Mouse (Mus musculus): ENCODE data around the gene H2al2a. TPM values are rescaled to one million over a fixed set of nuclear protein-coding genes. Genes with fewer than 3 reads are reported as not detected.
A peak's percentile ranks its signal among the peaks of the same experiment; 100 is the strongest.
"Not testable (repeated sequence)": the region's sequence is repeated elsewhere in the genome, so short reads cannot be mapped to it uniquely, and the experiment has no call there.

Gene H2al2a
- polyA plus RNA-seq, 1 experiment from 2014 or later, result not detected

- no peak overlapping the region for H3K4me3 ChIP-seq (replicated peaks)
Measured at GRCm38 (mm10) chr2:18004286-18004685, 7.5 kb upstream of the H2al2a start.

GRCm38 (mm10) chr2:18002306-18002705 lies 5.5 kb upstream of the H2al2a start:
- Histone ChIP-seq H3K4me3 (replicated peaks) (no peak overlapping the region), H3K9ac (replicated peaks) (no peak overlapping the region), H3K27ac (no peak overlapping the region), H3K36me3 (no peaks in the 10 kb centered on the region), H3K4me2 (no peak overlapping the region), H3K4me1 (replicated peaks) (peaks cover 7% of the 10 kb centered on the region), H3K9me3 (no peaks in the 10 kb centered on the region), H3K27me3 (no peaks in the 10 kb centered on the region; the same call in 1 of the 2 replicates)
- 97% methylated on average over 3 of the region's 3 CpGs for WGBS
- no peak for ATAC-seq (ENCODE audit: insufficient number of reproducible peaks, insufficient read depth, low FRiP score, low TSS enrichment, low read depth)

More at GRCm38 (mm10) chr2:18004286-18004685, 7.5 kb upstream of the H2al2a start:
- WGBS, result 48% methylated on average over 4 of the region's 4 CpGs
- H3K4me1 ChIP-seq (replicated peaks), result peaks cover 7% of the 10 kb centered on the region
- ATAC-seq (ENCODE audit: insufficient number of reproducible peaks, insufficient read depth, low FRiP score, low TSS enrichment, low read depth), result peak; percentile 63; the same call in 1 of the 2 replicates
- H3K27me3 ChIP-seq, result no peaks in the 10 kb centered on the region; the same call in 1 of the 2 replicates
- no peaks in the 10 kb centered on the region for H3K9me3 ChIP-seq
- H3K4me2 ChIP-seq, result no peak overlapping the region
- no peaks in the 10 kb centered on the region for H3K36me3 ChIP-seq
- H3K9ac ChIP-seq (replicated peaks), result no peak overlapping the region
- H3K27ac ChIP-seq, result no peak overlapping the region

GRCm38 (mm10) chr2:17989562-17989961 lies 7.2 kb downstream of the H2al2a start:
- no peaks in the 10 kb centered on the region for H3K27me3 ChIP-seq
- H3K27ac ChIP-seq, result no peak overlapping the region
- no peaks in the 10 kb centered on the region for H3K36me3 ChIP-seq
- no peak for ATAC-seq (ENCODE audit: insufficient number of reproducible peaks, insufficient read depth, low FRiP score, low TSS enrichment, low read depth)
- H3K4me1 ChIP-seq (replicated peaks), result no peaks in the 10 kb centered on the region
- no peak overlapping the region for H3K4me2 ChIP-seq
- H3K4me3 ChIP-seq (replicated peaks), result no peak overlapping the region
- peaks cover 12% of the 10 kb centered on the region; the same call in 1 of the 2 replicates for H3K9me3 ChIP-seq
- H3K9ac ChIP-seq (replicated peaks), result no peak overlapping the region

- no peaks in the 10 kb centered on the region for H3K27me3 ChIP-seq
- WGBS, result 73% methylated on average over 3 of the region's 3 CpGs
Measured at GRCm38 (mm10) chr2:17989115-17989514, 7.6 kb downstream of the H2al2a start.

GRCm38 (mm10) chr2:17986694-17987093 lies 10.1 kb downstream of the H2al2a start:
- Histone ChIP-seq H3K4me3 (replicated peaks) (no peak overlapping the region), H3K9me3 (peaks cover 12% of the 10 kb centered on the region; the same call in 1 of the 2 replicates), H3K9ac (replicated peaks) (no peak overlapping the region), H3K4me1 (replicated peaks) (no peaks in the 10 kb centered on the region), H3K27me3 (no peaks in the 10 kb centered on the region), H3K36me3 (no peaks in the 10 kb centered on the region), H3K27ac (no peak overlapping the region), H3K4me2 (no peak overlapping the region)
- no peak for ATAC-seq (ENCODE audit: insufficient number of reproducible peaks, insufficient read depth, low FRiP score, low TSS enrichment, low read depth)
- 78% methylated on average over 3 of the region's 3 CpGs for WGBS

More at GRCm38 (mm10) chr2:17989115-17989514, 7.6 kb downstream of the H2al2a start:
- ATAC-seq (ENCODE audit: insufficient number of reproducible peaks, insufficient read depth, low FRiP score, low TSS enrichment, low read depth), result no peak
- Histone ChIP-seq H3K4me3 (replicated peaks) (no peak overlapping the region), H3K4me1 (replicated peaks) (no peaks in the 10 kb centered on the region), H3K9me3 (peaks cover 12% of the 10 kb centered on the region; the same call in 1 of the 2 replicates), H3K4me2 (no peak overlapping the region), H3K9ac (replicated peaks) (no peak overlapping the region), H3K36me3 (no peaks in the 10 kb centered on the region), H3K27ac (no peak overlapping the region)

GRCm38 (mm10) chr2:17984774-17985173 lies 12.0 kb downstream of the H2al2a start:
- Histone ChIP-seq H3K4me3 (replicated peaks) (no peak overlapping the region), H3K27me3 (no peaks in the 10 kb centered on the region), H3K27ac (no peak overlapping the region), H3K4me2 (no peak overlapping the region), H3K9me3 (peaks cover 9% of the 10 kb centered on the region; the same call in 1 of the 2 replicates), H3K9ac (replicated peaks) (no peak overlapping the region), H3K36me3 (no peaks in the 10 kb centered on the region), H3K4me1 (replicated peaks) (no peaks in the 10 kb centered on the region)
- no peak for ATAC-seq (ENCODE audit: insufficient number of reproducible peaks, insufficient read depth, low FRiP score, low TSS enrichment, low read depth)
- WGBS, result 95% methylated on average over 3 of the region's 3 CpGs

- Histone ChIP-seq H3K4me2 (no peak overlapping the region), H3K4me1 (replicated peaks) (no peaks in the 10 kb centered on the region), H3K36me3 (no peaks in the 10 kb centered on the region), H3K27ac (no peak overlapping the region), H3K9me3 (peaks cover 9% of the 10 kb centered on the region; the same call in 1 of the 2 replicates), H3K27me3 (no peaks in the 10 kb centered on the region), H3K9ac (replicated peaks) (no peak overlapping the region), H3K4me3 (replicated peaks) (no peak overlapping the region)
- ATAC-seq (ENCODE audit: insufficient number of reproducible peaks, insufficient read depth, low FRiP score, low TSS enrichment, low read depth), result no peak
- 100% methylated on average over 1 of the region's 1 CpGs for WGBS
Measured at GRCm38 (mm10) chr2:17982747-17983146, 14.0 kb downstream of the H2al2a start.

- no peak overlapping the region for H3K9ac ChIP-seq (replicated peaks)
- H3K27ac ChIP-seq, result no peak overlapping the region
- H3K4me2 ChIP-seq, result no peak overlapping the region
- WGBS, result 95% methylated on average over 6 of the region's 6 CpGs
- H3K27me3 ChIP-seq, result no peaks in the 10 kb centered on the region
- H3K9me3 ChIP-seq, result no peaks in the 10 kb centered on the region
- no peak overlapping the region for H3K4me3 ChIP-seq (replicated peaks)
- H3K4me1 ChIP-seq (replicated peaks), result no peaks in the 10 kb centered on the region; the same call in 1 of the 2 replicates
- ATAC-seq (ENCODE audit: insufficient number of reproducible peaks, insufficient read depth, low FRiP score, low TSS enrichment, low read depth), result no peak
- no peaks in the 10 kb centered on the region for H3K36me3 ChIP-seq
Measured at GRCm38 (mm10) chr2:17978706-17979105, 18.1 kb downstream of the H2al2a start.

- H3K27ac ChIP-seq; H3K4me1 ChIP-seq (replicated peaks); ATAC-seq (ENCODE audit: insufficient number of reproducible peaks, insufficient read depth, low FRiP score, low TSS enrichment, low read depth); H3K4me3 ChIP-seq (replicated peaks); H3K27me3 ChIP-seq; H3K36me3 ChIP-seq; H3K9me3 ChIP-seq; H3K9ac ChIP-seq (replicated peaks); H3K4me2 ChIP-seq: not testable (repeated sequence)
- WGBS, result 89% methylated on average over 7 of the region's 7 CpGs
Measured at GRCm38 (mm10) chr2:17978251-17978650, 18.5 kb downstream of the H2al2a start.

GRCm38 (mm10) chr2:17977645-17978044 lies 19.1 kb downstream of the H2al2a start:
- H3K4me1 ChIP-seq (replicated peaks); ATAC-seq (ENCODE audit: insufficient number of reproducible peaks, insufficient read depth, low FRiP score, low TSS enrichment, low read depth); H3K27ac ChIP-seq; H3K36me3 ChIP-seq; H3K27me3 ChIP-seq; H3K4me3 ChIP-seq (replicated peaks); H3K9me3 ChIP-seq; H3K4me2 ChIP-seq; H3K9ac ChIP-seq (replicated peaks): not testable (repeated sequence)

GRCm38 (mm10) chr2:17975601-17976327 lies 21.0 kb downstream of the H2al2a start:
- no peak for ATAC-seq (ENCODE audit: insufficient number of reproducible peaks, insufficient read depth, low FRiP score, low TSS enrichment, low read depth)
- WGBS, result 58% methylated on average over 4 of the region's 4 CpGs
- Histone ChIP-seq H3K9ac (replicated peaks) (no peak overlapping the region), H3K27me3 (no peaks in the 10 kb centered on the region), H3K36me3 (no peaks in the 10 kb centered on the region), H3K4me2 (no peak overlapping the region), H3K27ac (no peak overlapping the region), H3K9me3 (no peaks in the 10 kb centered on the region), H3K4me3 (replicated peaks) (no peak overlapping the region), H3K4me1 (replicated peaks) (peaks cover under 1% of the 10 kb centered on the region; the same call in 1 of the 2 replicates)

Data from limb, embryonic 12.5 days (tissue).